Mouse (Mus musculus) bone marrow macrophage, adult 2 months (primary cell): ENCODE measurements around the gene Nprl2.

ENCODE experiments used
- CTCF ChIP-seq: IDR thresholded peaks from 2 replicates; pipeline ENCODE4 v1.5.1; 2012; ENCODE audit warnings: low read depth, mild to moderate bottlenecking, low read length, moderate library complexity
- POLR2A ChIP-seq: IDR thresholded peaks from 2 replicates; pipeline ENCODE4 v1.6.1; 2012; ENCODE audit warnings: mild to moderate bottlenecking, low read depth, low read length, borderline replicate concordance

- TF ChIP-seq POLR2A (no peak), CTCF (no peak)
These were observed 52.4 kb downstream of the Nprl2 start for GRCm38 (mm10) chr9:107594281-107595062.
